Mouse (Mus musculus) CD8-positive naive resting alpha-beta T cell, adult 57 days (primary cell): ENCODE data around the gene Pxmp2. TPM values are rescaled to one million over a fixed set of nuclear protein-coding genes. Genes with fewer than 3 reads are reported as not detected.

Experiments used
- total RNA-seq: library from RNA; stranded (reverse); gene quantifications from one replicate; pipeline ENCODE4 v1.2.4, GENCODE M21; 2023

The Pxmp2 gene
- 1.2 TPM for total RNA-seq

GRCm38 (mm10) chr5:110285770-110286445, at the start of gene Pxmp2, which contains the start of gene Pole:
Gene Pxmp2, minus strand, starts transcription at chr5:110286186.
Gene Pole, plus strand, starts transcription at chr5:110286306.

GRCm38 (mm10) chr5:110269141-110270101, 16.6 kb downstream of the Pxmp2 start, which contains the start of gene Pgam5:
Gene Pgam5, minus strand, starts transcription at chr5:110269913.

GRCm38 (mm10) chr5:110230780-110231461, 55.1 kb downstream of the Pxmp2 start, which contains the start of gene Ankle2:
Gene Ankle2, plus strand, starts transcription at chr5:110231004.

Other genes starting within 250 kb of the Pxmp2 start
- gene Gm17655, start 213.7 kb downstream of the Pxmp2 start, total RNA-seq, result 7.0 TPM
- 0.67 TPM for gene Gm35315, start 191.8 kb downstream of the Pxmp2 start, total RNA-seq
- gene Plcxd1, start 186.2 kb downstream of the Pxmp2 start, total RNA-seq, result 0.43 TPM
- gene Gtpbp6, start 178.0 kb downstream of the Pxmp2 start, total RNA-seq, result 118 TPM
- 9.0 TPM for gene Zfp605, start 176.1 kb downstream of the Pxmp2 start, total RNA-seq
- gene Chfr, start 150.3 kb downstream of the Pxmp2 start, total RNA-seq, result 82.8 TPM
- 38.9 TPM for gene Golga3, start 109.5 kb downstream of the Pxmp2 start, total RNA-seq
- gene Ankle2, start 55.2 kb downstream of the Pxmp2 start, total RNA-seq, result 61.2 TPM
- gene Pgam5, start 16.3 kb downstream of the Pxmp2 start, total RNA-seq, result 43.3 TPM
- gene Pole, start 120 bp upstream of the Pxmp2 start, total RNA-seq, result 9.4 TPM
- 0.40 TPM for gene P2rx2, start 57.0 kb upstream of the Pxmp2 start, total RNA-seq
- gene Lrcol1, start 58.5 kb upstream of the Pxmp2 start, total RNA-seq, result not detected
- 159 TPM for gene Fbrsl1, start 162.3 kb upstream of the Pxmp2 start, total RNA-seq